Mouse (Mus musculus): Measurements from ENCODE around the gene Mb. TPM values are rescaled to one million over a fixed set of nuclear protein-coding genes. Genes with fewer than 3 reads are reported as not detected.
"Not testable (repeated sequence)": the region's sequence is repeated elsewhere in the genome, so short reads cannot be mapped to it uniquely, and the experiment has no call there.

The Mb gene
- total RNA-seq, 2 experiments from 2014 or later, result 0.43 to 1.7 TPM

DNA sequence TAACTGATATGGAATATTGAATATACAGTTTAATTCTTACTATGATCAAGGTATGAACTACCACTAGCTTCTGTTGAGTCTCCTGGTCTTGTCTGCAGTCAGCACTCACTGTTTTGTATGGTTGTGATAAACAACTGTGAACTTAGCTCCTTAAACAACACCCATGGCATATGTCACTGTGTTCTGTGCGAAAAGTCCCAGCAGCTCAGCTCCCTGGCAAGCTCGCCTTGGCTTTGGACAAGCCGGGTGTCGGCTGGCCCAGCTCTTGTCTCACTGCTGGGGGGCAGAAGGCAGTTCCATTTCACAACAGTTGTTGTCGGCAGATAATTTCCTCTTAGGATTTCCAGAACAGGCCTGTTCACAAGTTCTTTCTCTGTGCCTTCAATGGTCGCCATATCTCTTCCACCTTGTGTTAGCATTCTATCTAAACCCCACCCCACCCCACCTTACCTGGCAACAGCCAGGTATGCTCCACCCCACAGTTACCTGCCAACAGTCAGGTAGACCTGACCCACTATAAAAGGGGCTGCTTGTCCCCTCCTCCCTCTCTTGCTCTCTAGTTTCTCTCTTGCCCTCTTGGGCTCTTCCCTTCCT lies 14.9 kb upstream of the Mb start:
- peak in 1 of 2 experiments; percentile 29 for DNase-seq

DNA sequence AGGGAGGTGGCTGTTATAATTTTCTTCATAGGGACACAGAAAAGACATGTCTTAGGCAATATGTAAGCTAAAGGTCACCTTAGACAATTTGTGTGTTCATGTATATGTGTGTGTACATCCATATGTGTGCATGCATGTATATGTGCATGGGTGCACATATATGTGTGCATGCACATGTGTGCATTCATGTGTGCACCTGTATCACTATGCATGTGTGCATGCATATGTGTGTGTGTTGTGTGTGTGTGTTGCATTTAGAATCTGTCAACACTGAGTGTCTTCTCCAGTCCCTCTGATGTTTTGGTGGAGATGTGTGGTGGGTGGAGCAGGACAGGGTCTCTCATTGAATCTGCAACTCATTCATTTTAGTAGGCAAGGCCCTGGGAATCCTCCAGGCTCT lies 12.3 kb upstream of the Mb start:
- DNase-seq, result no peak

DNA sequence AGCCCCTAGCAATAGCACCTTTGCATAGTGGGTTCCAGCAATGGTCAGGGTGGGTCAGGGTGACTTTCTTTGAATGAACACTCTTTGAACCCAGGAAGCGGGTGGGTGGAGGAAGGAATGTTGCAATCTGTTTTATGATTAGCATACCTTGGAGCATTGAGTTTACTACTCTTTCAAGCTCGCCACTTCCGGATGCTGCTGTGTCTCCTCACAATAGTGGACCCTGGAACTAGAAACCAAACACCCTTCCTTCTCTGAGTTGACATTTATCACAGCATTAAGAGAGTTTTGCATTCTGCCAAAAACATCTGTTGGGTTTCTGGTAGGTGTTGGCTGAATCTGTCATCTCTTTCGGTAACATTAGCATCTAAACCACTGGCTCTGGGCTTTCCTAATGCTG lies 8.9 kb upstream of the Mb start:
- not testable (repeated sequence) for DNase-seq

DNA sequence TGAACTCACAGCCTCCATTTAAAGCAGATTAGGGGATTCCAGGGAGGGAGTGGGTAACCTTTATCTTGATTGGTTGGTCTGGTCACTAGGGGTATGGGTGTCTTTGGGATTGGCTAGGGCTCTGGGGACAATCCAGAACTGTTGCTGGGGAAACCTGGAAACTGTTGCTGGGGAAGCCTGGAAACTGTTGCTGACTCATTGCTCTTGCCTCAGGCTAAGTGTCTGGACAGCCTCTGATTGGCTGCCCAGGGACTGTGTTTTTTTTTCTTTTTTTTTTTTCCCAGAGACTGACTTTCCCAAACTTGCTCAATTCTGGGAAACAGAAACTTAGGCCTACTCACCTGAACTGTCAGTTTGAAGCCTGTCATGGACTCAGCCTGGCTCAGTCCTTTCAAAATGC lies 8.1 kb upstream of the Mb start:
- DNase-seq, result no peak

DNA sequence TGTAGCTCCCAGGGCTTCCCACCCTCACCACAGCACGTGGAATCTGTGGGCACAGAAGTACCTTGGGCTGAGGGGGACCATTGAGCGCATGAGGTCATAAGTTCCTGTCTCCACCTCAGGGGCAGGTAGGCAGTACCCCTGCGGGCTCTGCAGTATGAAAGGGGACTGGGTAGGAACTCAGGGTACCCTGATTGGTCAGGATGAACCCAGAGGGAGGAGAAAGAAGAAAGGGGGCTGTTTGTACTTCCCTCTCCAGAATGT lies 6.3 kb upstream of the Mb start:
- no peak for DNase-seq

DNA sequence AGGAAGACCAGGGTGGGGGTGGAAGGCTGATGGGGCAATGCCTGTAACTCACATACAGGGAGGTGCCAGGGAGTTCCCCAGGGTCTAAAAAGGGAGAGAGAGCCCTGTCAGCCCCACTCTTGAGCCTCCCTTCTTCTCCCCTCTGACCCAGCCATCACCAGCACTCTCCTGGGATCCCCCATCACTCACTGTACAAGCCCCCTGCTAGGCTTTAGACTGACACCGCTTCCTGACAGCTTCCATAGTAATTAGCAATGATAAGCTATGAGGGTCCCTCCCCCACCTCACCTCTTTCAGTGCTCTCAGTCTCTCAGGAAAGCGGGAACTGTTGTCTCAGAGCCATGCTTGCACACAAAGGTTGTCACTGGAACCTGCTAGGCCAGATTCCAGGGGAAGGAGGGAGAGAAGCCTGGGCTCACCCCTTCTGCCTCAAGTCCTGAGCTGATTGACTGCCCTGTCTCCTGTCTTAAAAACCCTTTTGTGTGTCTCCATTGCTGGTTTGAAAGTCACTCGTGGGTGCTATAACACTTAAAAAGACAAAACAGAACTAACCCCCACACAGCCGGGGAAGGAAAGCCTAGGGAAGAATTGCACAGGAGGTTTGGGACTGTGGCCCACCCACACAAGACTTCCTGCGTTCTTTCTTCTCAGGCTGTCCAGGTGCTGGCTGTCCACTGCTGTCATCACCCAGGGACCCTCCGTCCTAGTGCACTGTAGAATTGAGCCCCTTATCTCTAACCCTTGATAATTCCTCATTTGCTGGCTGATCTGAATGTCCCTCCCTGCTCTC lies 5.7 kb upstream of the Mb start:
- DNase-seq, result no peak

DNA sequence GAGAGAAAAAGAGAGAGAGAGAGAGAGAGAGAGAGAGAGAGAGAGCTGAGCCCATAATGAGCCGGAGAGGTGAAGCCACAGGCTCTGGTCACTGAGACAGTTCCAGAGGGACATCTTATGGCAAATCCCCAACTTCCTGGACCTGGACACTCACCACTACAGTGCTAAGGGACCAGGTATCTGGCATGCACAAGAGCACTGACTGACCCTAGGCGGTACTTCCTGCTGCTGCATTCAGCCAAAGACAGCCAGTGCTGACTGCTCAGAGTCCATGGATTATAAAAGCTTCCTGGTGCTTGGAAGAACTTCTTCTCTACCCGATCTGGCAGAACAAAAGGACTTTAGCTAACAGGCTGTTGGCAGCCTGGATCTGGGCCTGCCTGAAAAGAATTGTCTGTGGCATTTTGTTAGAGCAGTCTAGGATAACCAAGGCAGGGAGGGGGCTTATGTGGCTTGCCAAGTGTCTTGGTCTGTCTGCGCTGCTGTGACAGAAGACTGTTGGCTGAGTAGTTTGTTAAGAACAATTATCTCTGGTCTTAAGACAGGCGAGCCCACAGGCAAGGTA lies 4.2 kb upstream of the Mb start:
- DNase-seq, result no peak

DNA sequence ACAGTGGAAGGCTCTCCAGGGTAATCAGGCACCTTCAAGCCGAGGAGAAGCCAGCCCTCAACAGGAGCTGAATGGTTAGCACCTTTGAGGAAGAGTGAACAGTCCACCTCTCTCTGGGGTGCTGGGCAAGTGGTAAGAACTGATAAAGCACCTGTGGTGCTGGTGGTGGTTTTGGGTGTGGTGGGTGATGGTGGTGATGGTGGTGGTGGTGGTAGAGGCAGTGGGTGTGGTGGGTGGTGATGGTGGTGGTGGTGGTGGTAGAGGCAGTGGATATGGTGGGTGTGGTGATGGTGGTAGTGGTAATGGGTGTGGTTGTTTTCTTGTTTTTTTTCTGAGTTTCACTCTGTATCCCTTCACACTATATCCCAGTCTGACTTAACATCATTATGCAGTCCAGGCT lies 2.6 kb upstream of the Mb start:
- DNase-seq, result no peak

DNA sequence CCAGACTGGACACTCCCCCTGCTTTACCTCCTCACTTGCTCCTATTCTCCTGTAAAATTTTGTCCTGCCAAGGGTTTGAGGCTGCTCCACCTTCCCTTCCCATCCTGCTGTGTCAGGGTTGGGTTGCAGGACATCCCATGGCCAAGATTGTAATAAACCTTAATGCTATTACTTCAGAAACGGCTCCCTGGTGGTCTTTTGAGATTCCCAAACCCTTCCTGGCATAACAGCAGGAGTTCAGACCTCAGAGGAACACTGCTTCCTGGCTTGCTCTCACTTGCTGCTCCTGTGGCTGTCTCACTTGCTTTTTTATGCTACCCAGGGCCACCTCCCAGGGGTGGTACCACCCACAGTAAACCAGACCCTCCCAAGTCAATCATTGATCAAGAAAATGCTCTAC lies 1.7 kb upstream of the Mb start:
- DNase-seq, result no peak

DNA sequence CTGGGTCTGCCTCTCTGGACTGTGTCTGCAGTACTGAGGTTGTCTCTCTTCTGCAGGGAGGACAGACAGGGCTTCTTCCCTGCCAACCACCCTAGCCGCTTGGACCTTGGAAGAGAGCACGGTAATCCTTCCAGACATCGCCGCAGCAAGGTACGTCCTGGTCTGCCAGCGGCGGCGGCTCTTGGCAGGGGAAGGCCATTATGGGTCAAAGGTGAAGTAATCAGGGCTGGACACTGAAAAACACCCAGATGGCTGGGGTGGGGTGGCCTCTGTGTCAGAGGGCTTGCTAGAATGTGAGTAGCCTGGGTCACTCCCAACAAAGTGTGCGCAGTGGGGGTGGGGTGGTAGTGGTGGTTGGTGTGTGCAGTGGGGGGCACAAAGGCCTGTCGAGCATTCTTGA lies 4.9 kb downstream of the Mb start:
- DNase-seq, result peak in 1 of 2 experiments; percentile 52

DNA sequence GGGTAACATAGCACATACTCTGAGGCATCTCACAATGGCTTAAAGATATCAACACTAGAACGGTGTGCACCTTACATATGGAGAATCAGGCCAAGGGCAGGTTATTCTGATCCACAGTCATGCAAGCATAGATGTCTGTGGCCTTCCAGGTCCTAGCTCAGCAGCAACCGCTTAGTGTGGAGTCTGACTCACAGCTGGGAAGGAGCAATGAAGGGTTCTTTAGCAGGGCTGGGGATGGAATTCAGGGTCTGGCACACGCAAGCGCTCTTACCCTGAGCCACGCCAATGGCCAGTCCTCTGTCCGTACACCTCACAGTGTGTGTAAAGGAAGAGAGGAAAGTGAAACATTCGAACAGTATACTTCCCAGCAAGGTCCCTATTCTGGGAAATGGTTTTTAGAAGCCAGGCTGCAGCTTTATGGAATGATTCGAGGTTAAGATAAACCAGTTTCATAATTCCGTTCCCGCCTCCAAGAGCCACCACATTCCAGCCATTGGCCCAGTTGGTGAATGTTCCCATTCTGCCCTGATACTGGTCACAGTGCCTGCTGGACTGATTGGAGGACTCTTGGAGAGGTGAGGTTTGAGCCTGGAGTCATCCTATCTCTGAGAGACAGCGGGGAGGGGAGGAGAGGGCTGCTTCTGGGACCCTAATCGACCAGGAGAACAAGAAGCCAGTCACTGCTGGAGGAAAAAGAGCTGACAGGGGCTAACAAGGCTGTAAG lies 5.7 kb downstream of the Mb start, which contains the start of gene Apol6:
Gene Apol6, plus strand, starts transcription at position 133 of the 724 bp plus-strand sequence.
- peak; percentile 44 to 55 for DNase-seq

DNA sequence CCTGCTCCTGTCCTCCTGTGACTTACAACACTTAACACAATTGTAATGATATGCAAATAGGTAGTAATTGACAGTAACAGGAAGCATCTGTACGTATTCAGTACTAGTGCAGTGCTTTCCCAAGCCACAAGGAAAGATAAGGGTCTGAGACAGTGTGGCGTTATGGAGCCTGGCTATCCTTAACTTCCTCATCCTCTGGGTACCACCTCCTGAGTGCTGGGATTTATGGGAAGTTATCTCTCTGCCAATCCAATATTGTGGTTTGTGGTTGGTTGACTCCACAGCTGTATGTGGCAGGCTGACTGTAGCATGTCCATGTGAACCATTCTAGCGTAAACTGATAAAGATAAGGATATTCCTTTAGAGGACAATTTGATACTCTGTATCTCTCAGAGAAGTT lies 9.7 kb downstream of the Mb start:
- no peak for DNase-seq

DNA sequence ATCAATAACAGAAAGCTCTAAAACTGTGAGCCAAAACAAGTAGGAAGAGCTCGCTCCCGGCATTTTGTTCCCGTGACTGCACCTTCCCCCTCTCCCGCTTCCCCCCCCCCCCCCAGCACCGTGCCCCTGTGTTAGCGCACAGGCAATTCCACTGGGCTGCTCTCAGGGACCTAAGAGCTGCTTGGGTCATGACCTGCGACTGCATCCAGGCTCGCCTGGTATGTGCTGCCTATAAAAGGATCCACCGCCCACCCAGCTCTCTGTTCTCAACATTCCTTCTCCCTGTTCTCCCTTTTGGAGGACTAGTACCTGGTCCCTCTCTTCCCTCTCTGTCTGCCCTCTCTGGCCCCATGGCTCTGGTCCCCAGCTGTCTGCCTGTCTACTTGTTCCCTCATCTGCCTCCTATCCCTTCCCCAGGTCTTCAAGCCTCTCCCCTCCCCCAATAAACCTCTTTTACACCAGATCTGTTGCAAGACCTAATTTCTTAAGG lies 11.2 kb downstream of the Mb start:
- DNase-seq, result no peak

DNA sequence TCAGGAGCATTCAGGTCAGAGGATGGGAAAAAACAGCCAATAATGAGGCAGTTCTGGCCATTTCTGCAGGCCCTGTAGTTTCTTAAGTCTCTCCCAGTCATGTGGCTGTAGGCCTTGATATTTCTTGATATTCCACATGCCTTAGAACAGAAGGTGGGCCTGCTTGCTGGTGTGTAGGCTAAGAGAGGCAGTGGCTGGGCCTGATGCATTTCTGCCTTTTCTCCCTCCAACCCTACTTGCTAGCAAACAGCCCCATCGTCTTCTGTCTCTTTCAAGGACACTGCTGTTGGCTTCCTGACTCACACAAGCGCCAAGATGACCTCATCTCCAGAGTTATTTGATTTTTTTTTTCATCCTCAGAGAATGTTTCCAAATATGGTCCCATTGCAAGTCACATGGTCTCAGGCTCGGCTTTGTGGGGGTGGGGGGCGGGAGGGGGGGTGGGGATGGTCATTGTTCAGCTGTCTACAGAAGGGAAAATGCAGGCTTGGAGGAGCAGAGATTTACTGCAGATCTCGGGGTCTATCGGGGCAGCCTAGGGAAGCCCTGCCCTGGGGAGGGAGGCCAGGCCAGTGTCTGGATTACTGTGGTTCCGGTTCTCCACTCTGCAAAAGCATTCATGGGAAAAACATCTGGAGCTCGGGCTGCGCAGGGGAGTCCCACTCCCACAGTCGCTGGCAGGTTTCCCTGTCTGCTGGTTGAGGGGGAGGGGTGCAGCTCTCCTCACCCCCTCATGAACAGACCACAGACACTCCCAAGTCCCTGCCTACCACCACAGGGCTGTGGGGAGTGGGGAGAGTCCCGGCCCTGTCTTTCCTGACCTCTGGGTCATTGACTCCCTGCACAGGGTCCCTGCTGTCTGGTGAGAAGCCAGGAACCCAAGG lies 12.9 kb downstream of the Mb start:
- DNase-seq, result peak; percentile 65 to 69

DNA sequence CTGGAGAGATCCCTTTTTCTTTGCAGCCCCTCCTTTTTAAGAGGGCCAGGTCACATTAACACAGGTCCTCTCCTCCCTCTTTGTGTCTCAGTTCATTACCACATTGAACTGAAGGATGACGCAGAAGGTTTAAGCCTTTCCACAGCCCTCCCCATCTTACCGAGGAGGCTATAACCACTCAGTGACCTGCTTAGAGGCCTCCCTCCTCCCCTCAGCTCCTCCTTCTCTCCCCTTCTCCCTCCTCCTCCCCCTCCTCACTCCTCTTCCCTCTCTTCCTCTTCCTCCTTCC lies 13.5 kb downstream of the Mb start:
- no peak for DNase-seq

DNA sequence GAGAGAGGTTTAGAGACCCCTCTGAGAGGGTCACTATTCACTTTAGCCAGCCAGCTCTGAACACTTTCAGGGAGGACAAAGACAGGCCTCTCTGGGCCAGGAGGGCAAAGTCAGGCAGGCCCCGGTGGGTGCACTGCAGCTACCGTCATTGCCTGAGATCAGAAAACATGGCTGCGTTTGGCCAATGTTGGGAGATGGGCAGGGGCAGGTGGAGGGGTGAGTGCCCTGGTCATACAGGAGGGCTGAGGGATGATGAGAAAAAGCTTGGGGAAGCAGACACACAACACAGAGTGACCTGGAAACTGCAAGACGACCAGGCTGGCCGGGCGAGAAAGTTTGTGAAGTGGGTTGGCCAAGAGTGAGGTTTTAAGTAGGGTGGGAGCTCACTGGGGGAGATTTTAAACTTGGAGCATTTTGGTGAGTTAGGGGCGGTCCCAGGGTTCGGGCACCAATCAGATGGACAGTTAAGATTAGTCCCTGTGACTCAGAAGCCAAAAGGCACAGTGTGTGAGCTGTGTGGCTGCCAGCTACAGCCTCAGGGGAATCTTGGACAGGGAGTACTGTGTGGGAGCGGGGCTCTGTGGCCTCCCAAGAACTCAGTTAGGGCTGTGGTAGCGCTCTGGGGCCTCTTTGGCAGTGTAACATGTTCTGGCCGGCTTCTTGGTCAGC lies 14.0 kb downstream of the Mb start:
- peak; percentile 74 to 85 for DNase-seq

DNA sequence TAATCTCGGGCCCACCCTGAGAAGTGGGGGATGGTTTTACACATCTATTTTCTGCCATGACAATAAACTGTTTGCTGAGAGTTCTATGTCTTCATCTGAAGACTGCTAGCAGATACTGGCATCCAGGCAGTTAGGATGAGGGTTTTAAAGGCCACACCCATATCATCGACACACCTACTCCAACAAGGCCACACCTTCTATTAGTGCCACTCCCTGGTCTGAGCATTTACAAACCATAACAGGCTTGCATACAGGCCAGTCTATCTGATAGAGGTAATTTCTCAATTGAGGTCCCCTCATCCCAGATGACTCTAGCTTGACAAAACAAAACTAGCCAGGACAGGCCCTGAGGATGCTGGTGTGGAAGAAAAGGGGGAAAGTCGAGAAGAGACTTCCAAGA lies 14.8 kb downstream of the Mb start:
- no peak for DNase-seq

DNA sequence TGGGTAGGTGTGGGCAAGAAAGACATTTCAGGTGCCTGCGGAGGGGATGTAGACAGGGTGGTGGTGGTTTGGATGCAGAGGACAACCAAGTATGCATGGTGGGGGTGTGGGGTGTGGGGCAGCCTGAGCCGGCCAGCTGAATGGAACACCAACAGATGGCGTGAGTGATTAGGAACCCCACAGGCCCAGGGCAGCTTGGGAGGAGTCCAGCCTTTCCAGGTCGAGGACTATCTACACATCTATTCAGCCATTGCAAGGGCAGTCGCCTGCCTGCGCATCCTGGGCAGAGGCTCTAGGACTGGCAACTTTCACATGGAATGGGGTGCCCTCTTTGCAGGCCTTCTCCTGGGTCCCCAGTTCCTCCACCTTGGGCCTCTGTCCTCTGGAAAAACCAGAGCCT lies 15.9 kb downstream of the Mb start:
- no peak for DNase-seq

DNA sequence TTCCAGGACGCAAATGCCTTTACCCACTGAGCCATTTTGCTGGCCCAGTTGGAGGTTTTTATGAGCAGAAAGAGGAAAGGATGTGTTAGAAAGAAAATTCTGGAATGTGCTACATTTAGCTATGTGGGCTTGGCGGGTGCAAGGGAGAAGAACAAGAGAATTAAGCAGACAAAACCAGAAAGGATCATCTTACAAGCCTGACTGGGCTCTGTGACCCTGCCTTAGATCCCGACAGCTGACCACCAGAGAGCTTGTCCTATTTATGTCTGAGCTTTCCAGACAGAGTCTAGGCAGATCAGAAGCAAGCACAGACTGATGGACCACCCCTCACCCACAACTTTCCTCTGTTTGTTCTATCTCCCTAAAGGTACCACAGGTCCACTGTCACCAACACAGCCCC lies 19.2 kb downstream of the Mb start:
- no peak for DNase-seq

DNA sequence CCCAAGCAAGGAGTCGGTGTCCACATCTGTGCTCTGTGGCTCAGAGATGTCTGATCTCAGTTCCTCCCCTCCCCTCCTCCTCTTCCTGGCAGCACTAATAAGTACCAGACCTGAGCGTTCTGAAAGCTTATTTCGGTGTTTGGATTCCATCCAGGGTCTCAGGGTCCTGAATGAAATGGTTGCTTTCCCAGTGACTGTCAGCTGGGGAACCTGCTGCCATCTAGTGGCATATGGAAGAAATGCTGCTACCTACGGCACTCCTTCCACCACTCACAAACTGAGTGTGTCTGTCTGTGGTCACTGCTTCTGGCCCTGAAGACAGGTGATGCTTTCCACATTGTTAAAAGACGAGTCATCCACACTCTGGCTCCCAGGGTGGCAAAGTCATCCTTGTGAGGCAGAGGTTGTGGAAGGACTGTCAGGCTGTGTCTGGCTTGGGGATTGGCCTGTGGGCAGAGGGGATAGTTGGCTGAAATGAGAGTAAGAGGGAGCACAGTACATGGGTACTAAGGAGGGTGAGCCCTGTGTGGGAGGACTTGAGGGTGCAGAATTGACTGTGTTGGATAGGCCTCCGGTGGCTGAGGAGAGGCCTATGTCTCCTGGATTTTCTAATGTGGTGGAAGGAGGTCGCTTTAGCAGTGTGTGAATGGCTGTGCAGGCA lies 21.0 kb downstream of the Mb start:
- peak; percentile 40 to 73 for DNase-seq

DNA sequence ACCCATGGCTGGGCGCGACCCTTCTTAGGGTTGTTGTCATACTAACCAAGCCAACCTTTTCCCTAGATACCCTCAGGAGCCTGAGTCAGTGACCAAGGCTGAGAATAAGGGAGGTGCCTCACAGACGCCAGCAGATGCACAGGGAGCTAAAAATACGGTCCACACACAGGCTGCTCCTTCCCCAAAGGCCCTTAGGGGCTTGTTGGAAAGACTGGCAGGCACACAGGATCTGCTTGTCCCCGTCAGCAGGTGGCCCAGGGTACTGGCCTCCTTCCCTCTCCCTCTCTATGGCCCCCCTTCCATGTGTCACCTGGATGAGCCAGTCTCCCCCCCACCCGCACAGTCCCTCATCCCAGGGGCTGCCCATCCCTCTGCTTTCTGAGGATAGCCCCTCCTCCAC lies 22.8 kb downstream of the Mb start:
- DNase-seq, result no peak
